Mouse (Mus musculus) embryonic fibroblast, embryonic 13.5 days (primary cell): ENCODE results near the gene Arrdc3. TPM values are rescaled to one million over a fixed set of nuclear protein-coding genes. Genes with fewer than 3 reads are reported as not detected.

Experiments
- H3K27ac ChIP-seq: 2 replicates; pipeline ENCODE4 v1.5.1; 2012; ENCODE audit warnings: low read length, control low read depth, inconsistent platforms; ENCODE audit not compliant: insufficient read depth
- H3K4me1 ChIP-seq: 2 replicates; pipeline ENCODE4 v1.6.1; 2011; ENCODE audit warnings: low read length; ENCODE audit not compliant: control insufficient read depth, insufficient read depth
- H3K4me3 ChIP-seq: 2 replicates; pipeline ENCODE4 v1.5.1; 2011; ENCODE audit warnings: mild to moderate bottlenecking, control low read depth, low read length; ENCODE audit not compliant: insufficient read depth
- CTCF ChIP-seq: IDR thresholded peaks from 2 replicates; pipeline ENCODE4 v1.5.1; 2011; ENCODE audit warnings: mild to moderate bottlenecking, control low read depth, low read length, moderate library complexity, borderline replicate concordance; ENCODE audit not compliant: insufficient read depth
- POLR2A ChIP-seq: IDR thresholded peaks from 2 replicates; pipeline ENCODE4 v1.6.1; 2011; ENCODE audit warnings: low read depth, mild to moderate bottlenecking, control low read depth, low read length, moderate library complexity
- polyA plus RNA-seq: library from polyadenylated mRNA; stranded (reverse); fragments of >200 nt; gene quantifications from 2 replicates; pipeline ENCODE4 v1.2.4, GENCODE M21; 2011; ENCODE audit warnings: low read depth; ENCODE audit not compliant: missing spikeins, insufficient read length

The Arrdc3 gene
- polyA plus RNA-seq, 1 experiment = 37.9 TPM

DNA sequence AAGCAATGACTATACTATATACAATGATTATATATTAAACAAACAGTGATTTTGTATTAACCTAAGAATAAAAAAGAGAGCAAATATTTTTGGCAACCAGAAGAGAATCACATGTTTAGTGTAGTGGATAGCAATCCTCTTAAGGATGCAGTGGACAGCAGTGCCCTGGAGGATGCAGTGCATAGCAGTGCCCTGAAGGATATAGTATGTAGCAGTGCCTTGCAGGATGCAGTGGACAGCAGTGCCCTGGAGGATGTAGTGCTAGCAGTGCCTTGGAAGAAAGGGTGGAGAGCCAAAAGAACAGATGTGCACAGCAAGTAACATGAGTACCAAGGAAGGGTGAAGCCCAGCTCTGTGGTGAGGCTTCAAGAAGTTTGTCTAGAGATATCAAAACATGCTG, 61.3 kb downstream of the Arrdc3 start:
- TF ChIP-seq CTCF (no peak), POLR2A (no peak)
- H3K4me3 ChIP-seq = no peak overlapping the region
- H3K27ac ChIP-seq = no peak overlapping the region
- no peaks in the 10 kb centered on the region for H3K4me1 ChIP-seq
